Mouse (Mus musculus): ENCODE data around the gene Eif3l. TPM values are rescaled to one million over a fixed set of nuclear protein-coding genes. Genes with fewer than 3 reads are reported as not detected.
A peak's percentile ranks its signal among the peaks of the same experiment; 100 is the strongest.

Eif3l gene
- polyA plus RNA-seq, 1 experiment from 2014 or later = 205 TPM

DNA sequence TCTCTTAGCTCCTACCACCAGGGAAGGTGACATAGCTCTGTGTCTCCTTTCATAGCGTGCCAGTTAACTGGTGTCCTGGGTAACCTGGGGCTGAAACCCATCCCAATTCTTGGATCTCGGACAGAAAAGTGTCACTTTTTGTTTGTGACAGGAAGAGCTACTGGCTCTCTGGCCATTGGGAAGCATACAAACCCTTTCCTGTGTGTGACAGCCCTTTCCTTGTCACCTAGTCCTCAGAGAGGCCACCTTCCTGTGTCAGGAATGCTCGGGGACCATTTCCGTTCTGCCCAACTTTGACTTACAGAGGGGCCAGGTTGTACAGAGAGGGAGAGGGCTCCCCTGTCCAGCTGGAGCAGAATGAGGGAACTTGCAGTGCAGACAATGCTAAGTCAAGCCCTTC lies 24.5 kb downstream of the Eif3l start:
- Histone ChIP-seq H3K4me3 (no peak overlapping the region), H3K9ac (no peak overlapping the region), H3K27me3 (replicated peaks) (no peaks in the 10 kb centered on the region), H3K4me1 (no peaks in the 10 kb centered on the region; the same call in 1 of the 2 replicates), H3K36me3 (peaks cover 20% of the 10 kb centered on the region), H3K27ac (no peak overlapping the region), H3K9me3 (no peaks in the 10 kb centered on the region), H3K4me2 (replicated peaks) (no peak overlapping the region)
- ATAC-seq (ENCODE audit: low FRiP score, low read depth) = no peak
- WGBS = 78% methylated on average over 4 of the region's 4 CpGs

DNA sequence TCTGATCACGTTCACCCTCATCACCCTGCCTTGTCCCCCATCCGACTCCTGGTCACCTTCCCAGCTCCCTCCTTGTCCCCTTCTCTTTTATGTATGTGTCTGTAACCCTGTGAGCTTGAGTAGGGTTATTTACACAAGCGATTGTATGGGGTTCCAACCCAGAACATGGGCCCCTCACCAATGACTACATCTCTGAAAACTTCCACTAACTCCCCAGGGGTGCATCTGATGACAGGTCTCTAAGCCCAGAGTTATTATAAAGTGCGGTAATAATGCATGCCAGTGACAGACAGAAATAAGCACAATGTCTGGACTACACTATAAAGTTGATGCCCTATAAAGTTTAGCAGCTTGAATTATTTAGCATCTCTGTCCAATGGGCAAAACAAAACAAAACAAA lies 25.4 kb downstream of the Eif3l start:
- Histone ChIP-seq H3K9ac (no peak overlapping the region), H3K4me1 (no peaks in the 10 kb centered on the region; the same call in 1 of the 2 replicates), H3K4me2 (replicated peaks) (no peak overlapping the region), H3K27ac (no peak overlapping the region), H3K36me3 (peaks cover 13% of the 10 kb centered on the region), H3K9me3 (no peaks in the 10 kb centered on the region), H3K27me3 (replicated peaks) (no peaks in the 10 kb centered on the region), H3K4me3 (no peak overlapping the region)
- WGBS = 81% methylated on average over 4 of the region's 4 CpGs
- no peak for ATAC-seq (ENCODE audit: low FRiP score, low read depth)

DNA sequence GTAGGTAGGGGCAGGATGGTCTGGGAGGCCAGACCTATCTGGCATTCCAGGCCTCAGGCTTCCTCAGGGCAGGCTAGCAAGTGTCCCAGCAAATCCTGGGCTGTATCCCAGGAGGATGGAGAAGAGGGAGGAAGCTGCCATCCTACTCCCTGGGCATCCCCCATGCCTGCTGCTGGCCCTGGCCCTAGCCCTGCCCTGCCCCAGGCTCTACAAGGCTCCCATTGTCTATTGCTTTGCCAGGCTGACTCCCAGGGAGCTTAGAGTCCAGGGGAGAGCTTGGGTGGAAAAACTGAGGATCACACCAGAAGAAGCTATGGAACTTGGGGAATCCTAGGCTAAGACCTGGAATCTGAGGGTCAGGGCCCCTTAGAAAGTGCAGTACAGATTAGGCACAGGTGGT lies 26.6 kb downstream of the Eif3l start:
- H3K36me3 ChIP-seq = peaks cover 1% of the 10 kb centered on the region; the same call in 1 of the 2 replicates
- H3K9ac ChIP-seq = no peak overlapping the region
- ATAC-seq (ENCODE audit: low FRiP score, low read depth) = no peak
- no peak overlapping the region for H3K4me3 ChIP-seq
- H3K27me3 ChIP-seq (replicated peaks) = no peaks in the 10 kb centered on the region
- H3K27ac ChIP-seq = no peak overlapping the region; the same call in 1 of the 2 replicates
- no peaks in the 10 kb centered on the region; the same call in 1 of the 2 replicates for H3K4me1 ChIP-seq
- H3K4me2 ChIP-seq (replicated peaks) = no peak overlapping the region
- H3K9me3 ChIP-seq = no peaks in the 10 kb centered on the region

DNA sequence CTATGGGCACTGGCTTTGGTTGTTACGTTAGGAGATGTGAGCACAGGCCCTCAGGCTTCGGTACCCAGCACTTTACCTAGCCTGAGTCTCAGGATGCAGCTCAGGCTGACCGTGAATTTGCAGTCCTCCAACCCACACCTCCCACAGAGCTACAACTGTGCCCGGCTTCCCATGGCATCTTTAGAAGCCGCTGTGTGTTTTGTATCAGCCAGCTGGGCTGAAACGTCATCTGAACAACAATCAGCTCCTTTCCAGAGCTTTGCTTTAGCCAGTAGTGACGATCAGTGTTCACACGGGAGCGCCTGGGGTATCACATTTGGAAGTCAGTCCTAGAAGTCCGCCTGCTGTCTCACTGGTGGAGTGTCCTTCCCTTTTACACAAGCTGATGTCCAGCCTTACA lies 28.3 kb downstream of the Eif3l start:
- H3K27ac ChIP-seq = no peak overlapping the region
- no peaks in the 10 kb centered on the region for H3K9me3 ChIP-seq
- no peaks in the 10 kb centered on the region for H3K36me3 ChIP-seq
- H3K4me1 ChIP-seq = peaks cover 2% of the 10 kb centered on the region; the same call in 1 of the 2 replicates
- H3K27me3 ChIP-seq (replicated peaks) = no peaks in the 10 kb centered on the region
- H3K9ac ChIP-seq = no peak overlapping the region
- WGBS = 78% methylated on average over 10 of the region's 10 CpGs
- no peak overlapping the region for H3K4me2 ChIP-seq (replicated peaks)
- H3K4me3 ChIP-seq = no peak overlapping the region
- no peak for ATAC-seq (ENCODE audit: low FRiP score, low read depth)

DNA sequence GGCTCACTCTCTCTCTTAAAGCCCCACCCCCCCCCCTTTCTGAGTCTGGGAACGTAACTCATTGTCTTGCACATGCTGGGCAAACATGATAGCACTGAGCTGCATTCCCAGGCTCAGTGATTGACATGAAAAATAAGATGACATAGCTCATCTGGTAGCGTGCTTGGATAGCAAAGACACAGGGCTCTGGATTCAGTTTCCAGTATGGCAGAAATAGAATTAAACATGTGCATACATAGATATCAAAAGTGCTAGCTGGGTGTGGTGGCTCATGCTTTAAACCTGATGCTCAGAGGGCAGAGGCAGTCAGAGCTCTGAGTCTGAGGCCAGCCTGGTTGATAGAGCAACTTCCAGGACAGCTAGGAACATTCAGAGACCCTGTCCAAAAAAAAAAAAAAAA lies 30.8 kb downstream of the Eif3l start:
- peaks cover 17% of the 10 kb centered on the region for H3K4me1 ChIP-seq
- 0 out of 2 replicates have a peak, but pooled peaks cover 6% of the 10 kb centered on the region for H3K27me3 ChIP-seq (replicated peaks)
- H3K27ac ChIP-seq = no peak overlapping the region
- no peak overlapping the region for H3K4me2 ChIP-seq (replicated peaks)
- no peaks in the 10 kb centered on the region for H3K9me3 ChIP-seq
- no peak overlapping the region for H3K9ac ChIP-seq
- H3K4me3 ChIP-seq = no peak overlapping the region
- WGBS = 59% methylated on average over 2 of the region's 2 CpGs
- no peaks in the 10 kb centered on the region for H3K36me3 ChIP-seq
- no peak for ATAC-seq (ENCODE audit: low FRiP score, low read depth)

DNA sequence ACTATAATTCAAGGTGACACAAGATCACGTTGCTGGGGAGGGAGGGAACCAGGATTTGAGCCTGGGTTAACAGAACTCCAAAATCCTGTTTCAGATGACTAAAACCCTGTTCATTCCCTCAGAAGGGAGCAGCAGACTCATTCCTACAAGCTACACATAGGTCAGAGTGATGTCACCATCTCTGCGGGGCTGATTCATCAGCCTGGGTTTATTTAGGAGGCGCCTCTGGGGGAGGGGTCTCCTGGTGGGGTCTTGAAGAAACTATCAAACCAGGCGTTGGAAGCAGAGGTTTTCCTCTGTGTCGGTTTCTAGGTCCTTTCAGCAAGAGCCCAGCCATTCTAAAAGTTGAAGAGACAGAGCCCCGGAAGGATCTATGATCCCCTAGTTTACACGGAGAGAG lies 33.0 kb downstream of the Eif3l start:
- Histone ChIP-seq H3K9ac (peak overlapping the region; percentile 95; the same call in 1 of the 2 replicates), H3K27me3 (replicated peaks) (0 out of 2 replicates have a peak, but pooled peaks cover 6% of the 10 kb centered on the region), H3K4me2 (replicated peaks) (peak overlapping the region; percentile 92), H3K36me3 (0 out of 2 replicates have a peak, but pooled peaks cover 4% of the 10 kb centered on the region), H3K4me1 (peaks cover 19% of the 10 kb centered on the region), H3K27ac (no peak overlapping the region), H3K9me3 (no peaks in the 10 kb centered on the region), H3K4me3 (peak overlapping the region; percentile 87; the same call in 1 of the 2 replicates)
- 20% methylated on average over 7 of the region's 7 CpGs for WGBS
- no peak for ATAC-seq (ENCODE audit: low FRiP score, low read depth)

DNA sequence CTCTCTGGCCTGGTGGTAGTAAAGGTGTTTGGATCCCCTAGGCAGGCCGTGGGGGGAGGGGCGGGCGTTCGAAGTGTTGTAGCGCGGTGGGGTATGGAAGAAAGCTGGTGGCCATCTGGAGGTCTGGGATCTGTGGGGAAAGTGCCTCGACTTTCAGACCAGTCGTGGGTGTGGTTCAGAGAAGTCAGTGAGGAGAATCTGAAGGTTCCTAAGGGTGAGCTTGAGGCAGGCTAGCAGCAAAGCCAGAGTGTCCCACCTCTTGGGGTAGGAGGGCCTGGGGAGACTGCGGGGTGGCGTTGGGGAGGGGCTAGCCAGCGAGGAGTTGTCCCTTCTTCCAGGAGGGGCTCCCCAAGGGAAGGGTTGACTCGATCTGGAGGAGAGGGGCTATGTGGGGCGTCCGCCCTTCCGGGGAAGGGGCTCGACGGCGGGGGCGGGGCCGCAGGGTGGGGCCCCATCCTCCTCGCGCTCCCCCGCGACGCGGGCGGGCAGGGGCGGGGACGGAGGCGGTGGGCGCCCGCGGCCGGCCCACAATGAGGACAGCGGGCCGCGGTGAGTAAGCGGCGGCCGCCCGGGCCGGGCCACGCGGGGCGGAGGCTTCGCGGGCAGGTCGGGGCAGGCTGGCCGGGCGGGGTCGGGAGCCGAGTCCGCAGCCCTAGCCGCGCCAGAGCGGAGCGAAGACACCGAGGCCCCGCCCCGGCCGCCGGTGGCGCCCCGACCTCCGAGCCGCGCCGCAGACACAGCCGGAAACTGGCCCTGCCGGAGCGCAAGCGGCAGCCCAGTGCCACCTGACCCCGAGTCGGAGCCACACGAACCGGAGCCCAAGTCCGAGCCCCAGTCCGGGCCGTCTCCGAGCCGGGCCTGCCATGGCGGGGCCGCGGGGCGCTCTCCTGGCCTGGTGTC lies 33.7 kb downstream of the Eif3l start, which contains the start of gene Micall1:
TSS of gene Micall1 (plus strand) at position 478 of the 900 bp plus-strand sequence.
- H3K9me3 ChIP-seq = no peaks in the 10 kb centered on the region
- peak; percentile 65 for ATAC-seq (ENCODE audit: low FRiP score, low read depth)
- H3K36me3 ChIP-seq = 0 out of 2 replicates have a peak, but pooled peaks cover 5% of the 10 kb centered on the region
- H3K27me3 ChIP-seq (replicated peaks) = 0 out of 2 replicates have a peak, but pooled peaks cover 6% of the 10 kb centered on the region
- under 1% methylated on average over 84 of the region's 85 CpGs for WGBS
- H3K4me2 ChIP-seq (replicated peaks) = peak within 1 kb of the TSS; percentile 92
- peak within 1 kb of the TSS; percentile 95 for H3K9ac ChIP-seq
- H3K4me1 ChIP-seq = peaks cover 19% of the 10 kb centered on the region
- peak within 1 kb of the TSS; percentile 87 for H3K4me3 ChIP-seq
- H3K27ac ChIP-seq = peak within 1 kb of the TSS; percentile 42; the same call in 1 of the 2 replicates

DNA sequence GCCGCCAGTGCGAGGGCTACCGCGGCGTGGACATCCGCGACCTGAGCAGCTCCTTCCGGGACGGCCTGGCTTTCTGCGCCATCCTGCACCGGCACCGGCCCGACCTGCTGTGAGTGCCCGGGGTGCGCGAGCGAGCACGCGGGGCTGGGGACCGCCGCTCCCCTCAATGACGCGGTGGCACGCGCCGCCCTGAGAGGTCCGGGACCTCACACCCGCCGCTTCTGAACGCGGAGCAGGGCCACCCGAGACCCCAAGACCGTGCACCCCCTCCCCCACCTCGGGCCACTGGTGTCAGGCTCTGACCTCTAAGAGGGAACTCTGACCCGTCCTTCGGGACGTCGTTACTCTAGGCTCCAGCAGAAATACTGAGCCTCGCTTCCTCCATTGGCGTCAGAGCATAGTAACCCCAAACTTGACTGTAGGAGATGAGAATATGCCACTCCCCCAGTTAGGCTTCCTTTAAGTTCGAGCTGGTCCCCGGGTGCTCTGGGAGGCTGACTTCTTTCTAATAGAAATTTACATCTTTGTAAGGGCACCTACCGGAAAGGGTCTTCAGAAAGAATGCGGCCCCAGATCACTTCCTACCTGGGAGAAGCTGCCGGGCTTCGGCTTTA lies 34.4 kb downstream of the Eif3l start:
- Histone ChIP-seq H3K4me2 (replicated peaks) (peak overlapping the region; percentile 92), H3K9ac (peak overlapping the region; percentile 95), H3K36me3 (0 out of 2 replicates have a peak, but pooled peaks cover 5% of the 10 kb centered on the region), H3K9me3 (no peaks in the 10 kb centered on the region), H3K4me1 (peaks cover 19% of the 10 kb centered on the region), H3K4me3 (peak overlapping the region; percentile 87), H3K27me3 (replicated peaks) (0 out of 2 replicates have a peak, but pooled peaks cover 6% of the 10 kb centered on the region), H3K27ac (peak overlapping the region; percentile 42; the same call in 1 of the 2 replicates)
- ATAC-seq (ENCODE audit: low FRiP score, low read depth) = no peak; the same call in none of the 2 replicates
- under 1% methylated on average over 46 of the region's 46 CpGs for WGBS

DNA sequence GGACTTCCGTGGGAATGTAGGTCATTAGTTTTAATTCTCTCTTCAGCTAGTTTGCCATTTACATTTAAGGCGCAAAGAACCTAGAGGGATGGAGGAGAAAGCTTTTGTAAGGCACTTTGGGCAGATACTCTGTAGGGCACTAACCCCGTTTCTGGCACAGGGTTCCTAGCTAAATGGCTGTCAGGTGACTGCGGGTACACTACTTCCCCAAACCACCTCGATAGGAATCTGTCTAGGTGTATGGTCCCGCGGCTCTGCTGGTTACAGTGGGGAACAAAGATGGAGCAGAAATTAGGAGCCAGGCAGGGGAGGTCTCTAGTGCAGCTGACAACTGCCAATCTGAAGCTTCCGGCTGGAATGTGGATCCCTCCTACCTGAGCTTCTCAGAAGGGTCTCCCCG lies 35.1 kb downstream of the Eif3l start:
- Histone ChIP-seq H3K4me1 (peaks cover 19% of the 10 kb centered on the region), H3K9me3 (no peaks in the 10 kb centered on the region), H3K27me3 (replicated peaks) (0 out of 2 replicates have a peak, but pooled peaks cover 6% of the 10 kb centered on the region), H3K9ac (peak overlapping the region; percentile 95), H3K4me2 (replicated peaks) (peak overlapping the region; percentile 92), H3K4me3 (peak overlapping the region; percentile 87), H3K36me3 (peaks cover 9% of the 10 kb centered on the region; the same call in 1 of the 2 replicates), H3K27ac (no peak overlapping the region)
- 12% methylated on average over 9 of the region's 9 CpGs for WGBS
- no peak for ATAC-seq (ENCODE audit: low FRiP score, low read depth)

DNA sequence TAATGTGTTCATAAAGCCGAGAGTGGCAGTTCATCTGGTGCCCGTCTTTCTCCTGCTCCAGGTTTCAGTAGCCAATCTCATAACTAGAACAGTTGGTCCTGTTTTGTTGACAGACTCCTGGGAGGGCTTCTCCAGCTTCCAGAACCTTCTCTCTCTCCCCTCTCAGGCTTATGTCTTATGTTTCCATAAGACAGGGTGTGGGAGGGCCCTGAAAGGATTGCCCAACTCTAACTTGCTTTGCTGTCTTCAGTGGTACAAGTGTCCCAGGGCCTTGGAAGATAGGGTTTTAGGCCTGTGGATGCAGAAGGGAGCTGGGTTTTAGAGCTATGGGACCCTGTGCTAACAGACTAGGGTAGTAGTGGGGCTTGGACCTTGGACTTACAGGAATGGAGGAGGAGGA lies 35.5 kb downstream of the Eif3l start:
- peak overlapping the region; percentile 87 for H3K4me3 ChIP-seq
- 79% methylated on average over 2 of the region's 2 CpGs for WGBS

DNA sequence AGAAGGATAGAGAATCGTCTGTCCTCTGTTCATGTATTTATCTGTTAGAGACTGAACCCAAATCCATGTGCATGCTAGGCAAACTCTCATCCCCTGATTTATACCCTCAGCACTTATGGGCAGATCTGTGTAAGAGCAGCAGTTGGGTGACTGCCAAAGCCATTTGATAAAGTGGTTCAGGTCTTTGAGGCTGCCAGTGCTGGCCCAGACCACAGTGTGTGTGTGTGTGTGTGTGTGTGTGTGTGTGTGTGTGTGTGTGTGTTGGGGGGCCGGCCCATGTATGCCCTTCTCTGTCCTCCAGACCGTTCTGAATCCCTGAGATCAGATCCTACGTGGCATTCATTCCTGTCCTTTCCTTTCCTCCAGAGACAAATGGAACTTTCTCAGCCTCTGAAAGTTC lies 36.8 kb downstream of the Eif3l start:
- H3K27ac ChIP-seq = no peak overlapping the region
- H3K4me3 ChIP-seq = no peak overlapping the region
- peaks cover 19% of the 10 kb centered on the region for H3K4me1 ChIP-seq
- ATAC-seq (ENCODE audit: low FRiP score, low read depth) = no peak
- no peak overlapping the region for H3K4me2 ChIP-seq (replicated peaks)
- H3K9me3 ChIP-seq = no peaks in the 10 kb centered on the region
- H3K36me3 ChIP-seq = peaks cover 18% of the 10 kb centered on the region
- 0 out of 2 replicates have a peak, but pooled peaks cover 6% of the 10 kb centered on the region for H3K27me3 ChIP-seq (replicated peaks)
- H3K9ac ChIP-seq = no peak overlapping the region
- 90% methylated on average over 4 of the region's 4 CpGs for WGBS

More for the DNA sequence above, 35.5 kb downstream of the Eif3l start:
- Histone ChIP-seq H3K9ac (no peak overlapping the region), H3K4me1 (peaks cover 19% of the 10 kb centered on the region), H3K9me3 (no peaks in the 10 kb centered on the region), H3K4me2 (replicated peaks) (peak overlapping the region; percentile 92), H3K27ac (no peak overlapping the region), H3K27me3 (replicated peaks) (0 out of 2 replicates have a peak, but pooled peaks cover 6% of the 10 kb centered on the region), H3K36me3 (peaks cover 14% of the 10 kb centered on the region)
- no peak for ATAC-seq (ENCODE audit: low FRiP score, low read depth)

DNA sequence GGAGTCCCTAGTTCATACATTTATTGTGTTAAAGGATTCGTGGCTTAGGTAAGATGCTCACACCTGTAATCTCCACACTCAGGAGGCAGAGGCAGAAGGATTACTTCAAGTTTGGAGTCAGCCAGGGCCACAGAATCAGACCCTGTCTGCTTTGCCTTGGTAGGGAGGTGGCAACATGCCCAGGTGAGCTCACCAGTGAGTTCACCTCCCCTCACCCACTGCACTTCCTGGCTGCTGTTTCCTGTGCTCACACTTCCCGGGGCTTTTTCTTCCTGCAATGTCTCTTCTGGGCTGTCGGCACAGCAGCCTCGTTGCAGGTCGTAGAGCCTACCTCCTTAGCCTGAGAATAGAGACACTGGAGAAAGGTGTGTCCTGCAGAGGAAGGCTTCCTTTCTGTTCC lies 40.3 kb downstream of the Eif3l start:
- peaks cover 34% of the 10 kb centered on the region for H3K36me3 ChIP-seq

More for the DNA sequence above, 40.3 kb downstream of the Eif3l start:
- Histone ChIP-seq H3K4me2 (replicated peaks) (no peak overlapping the region), H3K27me3 (replicated peaks) (0 out of 2 replicates have a peak, but pooled peaks cover 4% of the 10 kb centered on the region), H3K9me3 (no peaks in the 10 kb centered on the region), H3K4me1 (peaks cover 7% of the 10 kb centered on the region), H3K9ac (no peak overlapping the region), H3K27ac (no peak overlapping the region), H3K4me3 (no peak overlapping the region)
- WGBS = 60% methylated on average over 5 of the region's 5 CpGs
- no peak for ATAC-seq (ENCODE audit: low FRiP score, low read depth)

Measured in neural tube, embryonic 12.5 days (tissue).